In the genomic region with DNA sequence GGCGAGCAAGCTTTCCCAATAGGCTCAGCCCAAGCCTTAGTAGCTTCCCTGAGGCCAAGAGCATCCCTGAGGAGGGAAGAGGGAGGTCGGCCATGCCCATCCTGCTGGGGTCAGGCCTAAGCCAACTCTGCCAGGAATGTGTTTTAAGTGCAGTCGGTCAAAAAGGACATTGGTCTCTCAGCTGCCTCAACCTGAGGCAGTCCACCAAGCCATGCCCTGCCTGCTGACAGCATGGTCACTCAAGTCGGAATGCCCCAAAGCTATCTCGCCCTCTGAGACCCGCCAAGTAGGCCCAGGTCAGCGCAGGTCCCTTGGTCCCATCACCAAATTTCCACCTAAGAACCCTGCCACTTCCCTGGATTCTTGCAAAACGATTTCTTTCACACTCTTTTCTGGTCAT, we compare ENCODE assay signal across 20 mouse cellular contexts. TPM values are rescaled to one million over a fixed set of nuclear protein-coding genes. Genes with fewer than 3 reads are reported as not detected.
"Had no signal": no experiment of that assay in that cellular context is flagged by ENCODE, and none has a peak within 500 bp of the region (broad histone marks: within the 10 kb centered on the region; RNA-seq: fewer than 3 reads in every experiment).

No protein-coding gene starts in this region.

- H3K4me1 ChIP-seq: midbrain, embryonic 12.5 days; neural tube, embryonic 12.5 days had no signal

- H3K4me2 ChIP-seq: liver, embryonic 12.5 days; lung, embryonic 14.5 days; midbrain, embryonic 12.5 days; neural tube, embryonic 12.5 days had no signal

- H3K9me3 ChIP-seq: liver, embryonic 12.5 days; megakaryocyte, embryonic 14.5 days; midbrain, embryonic 12.5 days; neural tube, embryonic 12.5 days had no signal

- DNase-seq: lung, embryonic 14.5 days; lung, postnatal 10 days; lung, postnatal 4 days; midbrain, embryonic 14.5 days; right cerebral cortex, postnatal 14 days; right cerebral cortex, postnatal 4 days; spleen, adult 18-20 months; thymus, adult 2 months; thymus, postnatal 25 days; thymus, postnatal 4 days had no signal

- ATAC-seq: midbrain, embryonic 16.5 days had no signal

- H3K36me3 ChIP-seq: liver, embryonic 12.5 days; midbrain, embryonic 12.5 days; neural tube, embryonic 12.5 days had no signal

- H3K27me3 ChIP-seq: liver, embryonic 12.5 days; megakaryocyte, embryonic 14.5 days; midbrain, embryonic 12.5 days; neural tube, embryonic 12.5 days had no signal

- H3K4me3 ChIP-seq: liver, embryonic 12.5 days; megakaryocyte, embryonic 14.5 days; midbrain, embryonic 12.5 days; neural tube, embryonic 12.5 days had no signal

- H3K27ac ChIP-seq: liver, embryonic 12.5 days; liver, embryonic 14.5 days; midbrain, embryonic 12.5 days; neural tube, embryonic 12.5 days had no signal

- H3K9ac ChIP-seq: liver, embryonic 12.5 days; liver, embryonic 14.5 days; lung, embryonic 14.5 days; midbrain, embryonic 12.5 days; neural tube, embryonic 12.5 days had no signal

RNA-seq across cellular contexts. Expression of a gene that starts 8.0 kb away (rescaled TPM):
- polyA plus RNA-seq: liver, embryonic 16.5 days; lung, embryonic 16.5 days; midbrain, embryonic 12.5 days; midbrain, embryonic 14.5 days; midbrain, embryonic 16.5 days; neural tube, embryonic 12.5 days; neural tube, embryonic 14.5 days; stomach, embryonic 14.5 days had no signal

RNA-seq across cellular contexts. Expression of a gene that starts 8.1 kb away (rescaled TPM):
- polyA plus RNA-seq: midbrain, embryonic 12.5 days; midbrain, embryonic 14.5 days; neural tube, embryonic 12.5 days had no signal
